Mouse (Mus musculus) kidney, embryonic 16.5 days (tissue): Measurements from ENCODE around the gene Dnajc30. TPM values are rescaled to one million over a fixed set of nuclear protein-coding genes. Genes with fewer than 3 reads are reported as not detected.

Experiments
- ATAC-seq: fragments of 200-750 bp; cut with Nextera tagmentation; 2 replicates; pipeline ENCODE4 v1.8.0; 2017; ENCODE audit warnings: moderate TSS enrichment; ENCODE audit not compliant: low FRiP score, low TSS enrichment
- H3K27ac ChIP-seq: fragments of 300-500 bp; sonication (generic); 2 replicates; pipeline ENCODE4 v1.5.1; 2014; ENCODE audit warnings: low read length
- H3K27me3 ChIP-seq: fragments of 300-500 bp; sonication (generic); 2 replicates; pipeline ENCODE4 v1.6.1; 2014; ENCODE audit warnings: low read length, control low read depth, mixed read lengths; ENCODE audit not compliant: insufficient read depth
- H3K36me3 ChIP-seq: fragments of 300-500 bp; sonication (generic); 2 replicates; pipeline ENCODE4 v1.6.1; 2014; ENCODE audit warnings: low read length, control low read depth, mixed read lengths; ENCODE audit not compliant: insufficient read depth
- H3K4me1 ChIP-seq: fragments of 300-500 bp; sonication (generic); 2 replicates; pipeline ENCODE4 v1.6.1; 2014; ENCODE audit warnings: low read length, control low read depth, mixed read lengths; ENCODE audit not compliant: insufficient read depth
- H3K4me2 ChIP-seq: fragments of 300-500 bp; sonication (generic); replicated peaks from 2 replicates; pipeline ENCODE4 v1.6.1; 2014; ENCODE audit warnings: low read depth, low read length
- H3K4me3 ChIP-seq: fragments of 300-500 bp; sonication (generic); 2 replicates; pipeline ENCODE4 v1.5.1; 2014; ENCODE audit warnings: mild to moderate bottlenecking, low read length
- H3K9ac ChIP-seq: fragments of 300-500 bp; sonication (generic); replicated peaks from 2 replicates; pipeline ENCODE4 v1.6.1; 2014; ENCODE audit warnings: low read length
- H3K9me3 ChIP-seq: fragments of 300-500 bp; sonication (generic); 2 replicates; pipeline ENCODE4 v1.6.1; 2016; ENCODE audit warnings: low read length, control low read depth
- WGBS: fragments of 180-500 bp; shearing (Covaris S2); extraction: QIAGEN DNeasy Blood & Tissue Kit; methylation state at CpG from one replicate; pipeline ENCODE4 v1.1.7; 2014; 5-methylcytosine and 5-hydroxymethylcytosine counted together
- polyA plus RNA-seq: library from polyadenylated mRNA; unstranded; fragments of >200 nt; fragmentation: Nextera tagmentation; extraction: Ambion mirVana; gene quantifications from 2 replicates; pipeline ENCODE4 v1.2.1, GENCODE M21; 2015

Dnajc30 gene
- polyA plus RNA-seq, 1 experiment from 2014 or later, result 33.3 TPM

GRCm38 (mm10) chr5:135032581-135032980 lies 31.4 kb upstream of the Dnajc30 start:
- peaks cover 18% of the 10 kb centered on the region for H3K4me1 ChIP-seq
- no peaks in the 10 kb centered on the region for H3K9me3 ChIP-seq
- no peak overlapping the region for H3K4me3 ChIP-seq
- 87% methylated on average over 5 of the region's 5 CpGs for WGBS
- H3K9ac ChIP-seq, result no peak overlapping the region
- no peaks in the 10 kb centered on the region for H3K36me3 ChIP-seq
- H3K4me2 ChIP-seq, result no peak overlapping the region
- H3K27ac ChIP-seq, result no peak overlapping the region
- H3K27me3 ChIP-seq, result no peaks in the 10 kb centered on the region
- no peak for ATAC-seq

GRCm38 (mm10) chr5:135034593-135034992 lies 29.4 kb upstream of the Dnajc30 start:
- peaks cover 5% of the 10 kb centered on the region; the same call in 1 of the 2 replicates for H3K4me1 ChIP-seq
- H3K9me3 ChIP-seq, result no peaks in the 10 kb centered on the region
- 98% methylated on average over 2 of the region's 2 CpGs for WGBS
- ATAC-seq, result no peak
- no peaks in the 10 kb centered on the region for H3K27me3 ChIP-seq
- no peak overlapping the region for H3K4me2 ChIP-seq
- no peak overlapping the region for H3K4me3 ChIP-seq
- H3K27ac ChIP-seq, result no peak overlapping the region
- H3K9ac ChIP-seq, result no peak overlapping the region
- H3K36me3 ChIP-seq, result peaks cover 4% of the 10 kb centered on the region; the same call in 1 of the 2 replicates

- no peak overlapping the region for H3K4me3 ChIP-seq
- H3K9ac ChIP-seq, result no peak overlapping the region
- no peak for ATAC-seq
- no peak overlapping the region for H3K4me2 ChIP-seq
- no peak overlapping the region for H3K27ac ChIP-seq
- peaks cover 4% of the 10 kb centered on the region; the same call in 1 of the 2 replicates for H3K36me3 ChIP-seq
- H3K4me1 ChIP-seq, result 0 out of 2 replicates have a peak, but pooled peaks cover 4% of the 10 kb centered on the region
- no peaks in the 10 kb centered on the region for H3K9me3 ChIP-seq
- WGBS, result 74% methylated on average over 18 of the region's 18 CpGs
- H3K27me3 ChIP-seq, result no peaks in the 10 kb centered on the region
These were observed 28.2 kb upstream of the Dnajc30 start for GRCm38 (mm10) chr5:135035608-135036359.

- Histone ChIP-seq H3K4me1 (0 out of 2 replicates have a peak, but pooled peaks cover 4% of the 10 kb centered on the region), H3K9me3 (no peaks in the 10 kb centered on the region), H3K4me3 (no peak overlapping the region), H3K4me2 (no peak overlapping the region), H3K27me3 (no peaks in the 10 kb centered on the region), H3K27ac (no peak overlapping the region), H3K36me3 (peaks cover 4% of the 10 kb centered on the region; the same call in 1 of the 2 replicates), H3K9ac (no peak overlapping the region)
- WGBS, result 74% methylated on average over 3 of the region's 3 CpGs
- ATAC-seq, result no peak
These were observed 26.1 kb upstream of the Dnajc30 start for GRCm38 (mm10) chr5:135037946-135038345.

- ATAC-seq, result no peak
- H3K36me3 ChIP-seq, result peaks cover 8% of the 10 kb centered on the region; the same call in 1 of the 2 replicates
- H3K4me3 ChIP-seq, result no peak overlapping the region
- no peak overlapping the region for H3K9ac ChIP-seq
- H3K27ac ChIP-seq, result no peak overlapping the region
- no peak overlapping the region for H3K4me2 ChIP-seq
- 0 out of 2 replicates have a peak, but pooled peaks cover 4% of the 10 kb centered on the region for H3K4me1 ChIP-seq
- no peaks in the 10 kb centered on the region for H3K9me3 ChIP-seq
- no peaks in the 10 kb centered on the region for H3K27me3 ChIP-seq
- 89% methylated on average over 9 of the region's 9 CpGs for WGBS
These were observed 24.5 kb upstream of the Dnajc30 start for GRCm38 (mm10) chr5:135039541-135039940.

GRCm38 (mm10) chr5:135040059-135040458 lies 23.9 kb upstream of the Dnajc30 start:
- H3K27me3 ChIP-seq, result no peaks in the 10 kb centered on the region
- H3K27ac ChIP-seq, result no peak overlapping the region
- H3K9ac ChIP-seq, result no peak overlapping the region
- H3K4me3 ChIP-seq, result no peak overlapping the region
- peaks cover 14% of the 10 kb centered on the region for H3K36me3 ChIP-seq
- H3K4me1 ChIP-seq, result 0 out of 2 replicates have a peak, but pooled peaks cover 4% of the 10 kb centered on the region
- WGBS, result 74% methylated on average over 6 of the region's 6 CpGs
- H3K9me3 ChIP-seq, result no peaks in the 10 kb centered on the region
- no peak for ATAC-seq
- H3K4me2 ChIP-seq, result no peak overlapping the region

GRCm38 (mm10) chr5:135040777-135041176 lies 23.2 kb upstream of the Dnajc30 start:
- Histone ChIP-seq H3K4me1 (0 out of 2 replicates have a peak, but pooled peaks cover under 1% of the 10 kb centered on the region), H3K4me3 (no peak overlapping the region), H3K9ac (no peak overlapping the region), H3K27me3 (no peaks in the 10 kb centered on the region), H3K4me2 (no peak overlapping the region), H3K36me3 (peaks cover 21% of the 10 kb centered on the region), H3K27ac (no peak overlapping the region), H3K9me3 (no peaks in the 10 kb centered on the region)
- no peak for ATAC-seq
- 60% methylated on average over 11 of the region's 11 CpGs for WGBS

- H3K4me2 ChIP-seq, result no peak overlapping the region
- peak; percentile 49; the same call in 1 of the 2 replicates for ATAC-seq
- no peaks in the 10 kb centered on the region for H3K9me3 ChIP-seq
- no peak overlapping the region for H3K27ac ChIP-seq
- 45% methylated on average over 21 of the region's 21 CpGs for WGBS
- H3K4me1 ChIP-seq, result no peaks in the 10 kb centered on the region
- no peaks in the 10 kb centered on the region for H3K27me3 ChIP-seq
- no peak overlapping the region for H3K4me3 ChIP-seq
- no peak overlapping the region for H3K9ac ChIP-seq
- H3K36me3 ChIP-seq, result peaks cover 22% of the 10 kb centered on the region
These were observed 21.8 kb upstream of the Dnajc30 start for GRCm38 (mm10) chr5:135042105-135042788.

GRCm38 (mm10) chr5:135044575-135044974 lies 19.4 kb upstream of the Dnajc30 start:
- H3K27ac ChIP-seq, result no peak overlapping the region
- H3K27me3 ChIP-seq, result no peaks in the 10 kb centered on the region
- H3K4me1 ChIP-seq, result no peaks in the 10 kb centered on the region
- no peak overlapping the region for H3K4me2 ChIP-seq
- 84% methylated on average over 3 of the region's 3 CpGs for WGBS
- H3K9me3 ChIP-seq, result no peaks in the 10 kb centered on the region
- H3K4me3 ChIP-seq, result no peak overlapping the region
- peaks cover 27% of the 10 kb centered on the region for H3K36me3 ChIP-seq
- no peak for ATAC-seq
- H3K9ac ChIP-seq, result no peak overlapping the region

- no peaks in the 10 kb centered on the region for H3K4me1 ChIP-seq
- no peaks in the 10 kb centered on the region for H3K27me3 ChIP-seq
- H3K4me3 ChIP-seq, result no peak overlapping the region
- no peak overlapping the region for H3K9ac ChIP-seq
- H3K36me3 ChIP-seq, result peaks cover 31% of the 10 kb centered on the region
- 89% methylated on average over 5 of the region's 5 CpGs for WGBS
- ATAC-seq, result no peak
- no peak overlapping the region for H3K27ac ChIP-seq
- H3K4me2 ChIP-seq, result no peak overlapping the region
- no peaks in the 10 kb centered on the region for H3K9me3 ChIP-seq
These were observed 15.5 kb upstream of the Dnajc30 start for GRCm38 (mm10) chr5:135048539-135048938.
